Mouse (Mus musculus): ENCODE data around the gene Kl. TPM values are rescaled to one million over a fixed set of nuclear protein-coding genes. Genes with fewer than 3 reads are reported as not detected.

The Kl gene
- polyA plus RNA-seq (2014; fragmentation: Nextera tagmentation; extraction: Ambion mirVana), result 0.04 and 0.07 TPM in 2 replicates

- no peak within 1 kb of the TSS for H3K27ac ChIP-seq (replicated peaks; ENCODE audit: low read depth, low read length)
- H3K27me3 ChIP-seq (ENCODE audit: control insufficient read depth, insufficient read depth, low read length), result peaks cover 34% of the 10 kb centered on the region
- no peaks in the 10 kb centered on the region for H3K9me3 ChIP-seq (ENCODE audit: control insufficient read depth, low read length)
Measured at GRCm38 (mm10) chr5:150952328-150952668, at the start of gene Kl. Kl (plus strand) TSS chr5:150952607.

GRCm38 (mm10) chr5:150906053-150907040 lies 46.1 kb upstream of the Kl start:
- DNase-seq (ENCODE audit: low spot score) (no peak), ATAC-seq (ENCODE audit: insufficient number of reproducible peaks, low FRiP score, low TSS enrichment, low read depth) (no peak)
- Histone ChIP-seq H3K4me3 (ENCODE audit: low read depth, low read length) (no peak overlapping the region), H3K27ac (replicated peaks; ENCODE audit: low read depth, low read length) (no peak overlapping the region), H3K27me3 (ENCODE audit: control insufficient read depth, insufficient read depth, low read length) (no peaks in the 10 kb centered on the region), H3K9ac (ENCODE audit: low read length) (no peak overlapping the region), H3K9me3 (ENCODE audit: control insufficient read depth, low read length) (no peaks in the 10 kb centered on the region), H3K36me3 (ENCODE audit: control insufficient read depth, insufficient read depth, low read length) (no peaks in the 10 kb centered on the region), H3K4me1 (ENCODE audit: control insufficient read depth, insufficient read depth, low read length) (no peaks in the 10 kb centered on the region), H3K4me2 (ENCODE audit: low read depth, severe bottlenecking) (no peak overlapping the region)
- 56% methylated on average over 9 of the region's 9 CpGs for WGBS

More at GRCm38 (mm10) chr5:150952328-150952668, at the start of gene Kl:
- Histone ChIP-seq H3K9ac (ENCODE audit: low read length) (peak within 1 kb of the TSS; percentile 37; the same call in 1 of the 2 replicates), H3K36me3 (ENCODE audit: control insufficient read depth, insufficient read depth, low read length) (no peaks in the 10 kb centered on the region), H3K4me1 (ENCODE audit: control insufficient read depth, insufficient read depth, low read length) (peaks cover 6% of the 10 kb centered on the region), H3K4me2 (ENCODE audit: low read depth, severe bottlenecking) (peak within 1 kb of the TSS; percentile 74), H3K4me3 (ENCODE audit: low read depth, low read length) (peak within 1 kb of the TSS; percentile 40)
- WGBS, result 4% methylated on average over 22 of the region's 22 CpGs
- ATAC-seq (ENCODE audit: insufficient number of reproducible peaks, low FRiP score, low TSS enrichment, low read depth) (no peak; the same call in 1 of the 2 replicates), DNase-seq (ENCODE audit: low spot score) (peak; percentile 29)

GRCm38 (mm10) chr5:150912156-150912555 lies 40.3 kb upstream of the Kl start:
- Histone ChIP-seq H3K9ac (ENCODE audit: low read length) (no peak overlapping the region), H3K4me2 (ENCODE audit: low read depth, severe bottlenecking) (no peak overlapping the region), H3K36me3 (ENCODE audit: control insufficient read depth, insufficient read depth, low read length) (no peaks in the 10 kb centered on the region), H3K27me3 (ENCODE audit: control insufficient read depth, insufficient read depth, low read length) (no peaks in the 10 kb centered on the region), H3K9me3 (ENCODE audit: control insufficient read depth, low read length) (no peaks in the 10 kb centered on the region), H3K4me3 (ENCODE audit: low read depth, low read length) (no peak overlapping the region), H3K27ac (replicated peaks; ENCODE audit: low read depth, low read length) (0 out of 2 replicates have a peak overlapping the region, but pooled peaks have one; percentile 36), H3K4me1 (ENCODE audit: control insufficient read depth, insufficient read depth, low read length) (peaks cover 4% of the 10 kb centered on the region)
- DNase-seq (ENCODE audit: low spot score), result peak; percentile 37
- WGBS, result 31% methylated on average over 2 of the region's 2 CpGs
- peak; percentile 35; the same call in 1 of the 2 replicates for ATAC-seq (ENCODE audit: insufficient number of reproducible peaks, low FRiP score, low TSS enrichment, low read depth)

- Histone ChIP-seq H3K4me1 (ENCODE audit: control insufficient read depth, insufficient read depth, low read length) (peaks cover 4% of the 10 kb centered on the region), H3K36me3 (ENCODE audit: control insufficient read depth, insufficient read depth, low read length) (no peaks in the 10 kb centered on the region), H3K9me3 (ENCODE audit: control insufficient read depth, low read length) (no peaks in the 10 kb centered on the region), H3K4me3 (ENCODE audit: low read depth, low read length) (no peak overlapping the region), H3K9ac (ENCODE audit: low read length) (no peak overlapping the region), H3K4me2 (ENCODE audit: low read depth, severe bottlenecking) (no peak overlapping the region), H3K27ac (replicated peaks; ENCODE audit: low read depth, low read length) (no peak overlapping the region), H3K27me3 (ENCODE audit: control insufficient read depth, insufficient read depth, low read length) (no peaks in the 10 kb centered on the region)
- ATAC-seq (ENCODE audit: insufficient number of reproducible peaks, low FRiP score, low TSS enrichment, low read depth), result no peak
- 37% methylated on average over 5 of the region's 5 CpGs for WGBS
- no peak for DNase-seq (ENCODE audit: low spot score)
Measured at GRCm38 (mm10) chr5:150912656-150913055, 39.8 kb upstream of the Kl start.

GRCm38 (mm10) chr5:150915080-150916055 lies 37.0 kb upstream of the Kl start:
- no peaks in the 10 kb centered on the region for H3K36me3 ChIP-seq (ENCODE audit: control insufficient read depth, insufficient read depth, low read length)
- no peaks in the 10 kb centered on the region for H3K9me3 ChIP-seq (ENCODE audit: control insufficient read depth, low read length)
- DNase-seq (ENCODE audit: low spot score), result no peak
- no peak overlapping the region for H3K4me2 ChIP-seq (ENCODE audit: low read depth, severe bottlenecking)
- no peak overlapping the region for H3K4me3 ChIP-seq (ENCODE audit: low read depth, low read length)
- no peak overlapping the region for H3K27ac ChIP-seq (replicated peaks; ENCODE audit: low read depth, low read length)
- no peaks in the 10 kb centered on the region for H3K27me3 ChIP-seq (ENCODE audit: control insufficient read depth, insufficient read depth, low read length)
- no peak for ATAC-seq (ENCODE audit: insufficient number of reproducible peaks, low FRiP score, low TSS enrichment, low read depth)
- H3K9ac ChIP-seq (ENCODE audit: low read length), result no peak overlapping the region
- whole genome bisulfite sequencing, result 89% methylated on average over 4 of the region's 4 CpGs
- H3K4me1 ChIP-seq (ENCODE audit: control insufficient read depth, insufficient read depth, low read length), result peaks cover 4% of the 10 kb centered on the region

- Histone ChIP-seq H3K4me3 (ENCODE audit: low read depth, low read length) (no peak overlapping the region), H3K27me3 (ENCODE audit: control insufficient read depth, insufficient read depth, low read length) (no peaks in the 10 kb centered on the region), H3K36me3 (ENCODE audit: control insufficient read depth, insufficient read depth, low read length) (no peaks in the 10 kb centered on the region), H3K27ac (replicated peaks; ENCODE audit: low read depth, low read length) (no peak overlapping the region), H3K4me1 (ENCODE audit: control insufficient read depth, insufficient read depth, low read length) (no peaks in the 10 kb centered on the region), H3K4me2 (ENCODE audit: low read depth, severe bottlenecking) (no peak overlapping the region), H3K9me3 (ENCODE audit: control insufficient read depth, low read length) (no peaks in the 10 kb centered on the region), H3K9ac (ENCODE audit: low read length) (no peak overlapping the region)
- 86% methylated on average over 21 of the region's 21 CpGs for WGBS
- ATAC-seq (ENCODE audit: insufficient number of reproducible peaks, low FRiP score, low TSS enrichment, low read depth), result no peak
- no peak for DNase-seq (ENCODE audit: low spot score)
Measured at GRCm38 (mm10) chr5:150917131-150917858, 35.1 kb upstream of the Kl start.

- DNase-seq (ENCODE audit: low spot score) (no peak), ATAC-seq (ENCODE audit: insufficient number of reproducible peaks, low FRiP score, low TSS enrichment, low read depth) (no peak)
- no peak overlapping the region for H3K4me2 ChIP-seq (ENCODE audit: low read depth, severe bottlenecking)
Measured at GRCm38 (mm10) chr5:150918599-150918998, 33.8 kb upstream of the Kl start.

More at GRCm38 (mm10) chr5:150918599-150918998, 33.8 kb upstream of the Kl start:
- WGBS, result 89% methylated on average over 13 of the region's 13 CpGs
- no peak overlapping the region for H3K27ac ChIP-seq (replicated peaks; ENCODE audit: low read depth, low read length)
- no peak overlapping the region for H3K9ac ChIP-seq (ENCODE audit: low read length)
- no peaks in the 10 kb centered on the region for H3K36me3 ChIP-seq (ENCODE audit: control insufficient read depth, insufficient read depth, low read length)
- H3K27me3 ChIP-seq (ENCODE audit: control insufficient read depth, insufficient read depth, low read length), result no peaks in the 10 kb centered on the region
- H3K4me3 ChIP-seq (ENCODE audit: low read depth, low read length), result no peak overlapping the region
- peaks cover 4% of the 10 kb centered on the region; the same call in 1 of the 2 replicates for H3K4me1 ChIP-seq (ENCODE audit: control insufficient read depth, insufficient read depth, low read length)
- no peaks in the 10 kb centered on the region for H3K9me3 ChIP-seq (ENCODE audit: control insufficient read depth, low read length)
